In genomic region chr1:191348996-191349395, GRCm38 (mm10) we compare ENCODE assay signal across 16 mouse cellular contexts. TPM values are rescaled to one million over a fixed set of nuclear protein-coding genes. Genes with fewer than 3 reads are reported as not detected.
DNase-seq lines count a peak whose midpoint lies in the region; ATAC-seq and TF ChIP-seq lines count a peak whose summit lies in the region.
"Had no signal": no experiment of that assay in that cellular context is flagged by ENCODE, and none has a peak within 500 bp of the region (broad histone marks: within the 10 kb centered on the region; RNA-seq: fewer than 3 reads in every experiment).

No protein-coding gene starts in this region.

- H3K27me3 ChIP-seq in heart, embryonic 12.5 days (replicated peaks), result no peaks in the 10 kb centered on the region
- H3K27me3 ChIP-seq in liver, embryonic 11.5 days (replicated peaks; ENCODE audit: control insufficient read depth, insufficient read depth, low read length), result no peaks in the 10 kb centered on the region
- no peaks in the 10 kb centered on the region for H3K27me3 ChIP-seq in liver, postnatal 0 days (ENCODE audit: insufficient read depth, low read length)
- no peaks in the 10 kb centered on the region for H3K27me3 ChIP-seq in heart, embryonic 16.5 days (ENCODE audit: control insufficient read depth, insufficient read depth, low read length)
- no peaks in the 10 kb centered on the region for H3K27me3 ChIP-seq in liver, embryonic 13.5 days
- H3K27me3 ChIP-seq in thymus, adult 2 months (ENCODE audit: control insufficient read depth, insufficient read depth, low read length), result no peaks in the 10 kb centered on the region
- H3K27me3 ChIP-seq: hindbrain, embryonic 13.5 days; limb, embryonic 13.5 days; midbrain, embryonic 15.5 days had no signal

- H3K4me3 ChIP-seq in heart, embryonic 12.5 days, result no peak overlapping the region
- H3K4me3 ChIP-seq in liver, embryonic 11.5 days (ENCODE audit: low read depth, low read length), result no peak overlapping the region
- no peak overlapping the region for H3K4me3 ChIP-seq in liver, postnatal 0 days (ENCODE audit: low read depth, low read length)
- H3K4me3 ChIP-seq in heart, embryonic 16.5 days (ENCODE audit: low read length), result no peak overlapping the region
- H3K4me3 ChIP-seq in liver, embryonic 13.5 days (replicated peaks), result no peak overlapping the region
- no peak overlapping the region for H3K4me3 ChIP-seq in thymus, adult 2 months (ENCODE audit: control insufficient read depth, insufficient read depth, low read length)
- H3K4me3 ChIP-seq: hindbrain, embryonic 13.5 days; limb, embryonic 13.5 days; midbrain, embryonic 15.5 days had no signal

- TF ChIP-seq POLR2A in thymus, adult 2 months (IDR thresholded peaks at IDR 0.05; ENCODE audit: control insufficient read depth, extremely low read depth, insufficient read depth, low read length, poor library complexity), result no peak

- no peak for TF ChIP-seq EP300 in liver, postnatal 0 days (IDR thresholded peaks at IDR 0.05; ENCODE audit: low read depth)

- peak overlapping the region; percentile 69 for H3K27ac ChIP-seq in heart, embryonic 12.5 days (ENCODE audit: poor library complexity, severe bottlenecking)
- H3K27ac ChIP-seq in liver, embryonic 11.5 days (ENCODE audit: low read depth, low read length), result peak overlapping the region; percentile 48; the same call in 1 of the 2 replicates
- no peak overlapping the region for H3K27ac ChIP-seq in liver, postnatal 0 days (ENCODE audit: low read depth)
- H3K27ac ChIP-seq in heart, embryonic 16.5 days (ENCODE audit: low read length), result peak overlapping the region; percentile 58
- H3K27ac ChIP-seq in liver, embryonic 13.5 days, result no peak overlapping the region
- no peak overlapping the region for H3K27ac ChIP-seq in thymus, adult 2 months (ENCODE audit: control insufficient read depth, insufficient read depth, low read length)
- H3K27ac ChIP-seq: hindbrain, embryonic 13.5 days; limb, embryonic 13.5 days; midbrain, embryonic 15.5 days had no signal

- WGBS in heart, embryonic 12.5 days, result 6% methylated on average over 5 of the region's 5 CpGs
- 43% methylated on average over 5 of the region's 5 CpGs for WGBS in liver, embryonic 11.5 days
- WGBS in liver, postnatal 0 days (ENCODE audit: insufficient replicate concordance), result 57% methylated on average over 5 of the region's 5 CpGs
- WGBS in heart, embryonic 16.5 days, result 16% methylated on average over 5 of the region's 5 CpGs
- WGBS in liver, embryonic 13.5 days (ENCODE audit: insufficient replicate concordance), result 51% methylated on average over 5 of the region's 5 CpGs
- WGBS in thymus, adult 2 months, result 95% methylated on average over 5 of the region's 5 CpGs

- H3K4me1 ChIP-seq in heart, embryonic 12.5 days (replicated peaks), result peaks cover 27% of the 10 kb centered on the region
- H3K4me1 ChIP-seq in liver, embryonic 11.5 days (replicated peaks; ENCODE audit: control insufficient read depth, insufficient read depth, low read length), result no peaks in the 10 kb centered on the region; the same call in 1 of the 2 replicates
- H3K4me1 ChIP-seq in liver, postnatal 0 days (ENCODE audit: insufficient read depth), result no peaks in the 10 kb centered on the region
- peaks cover 18% of the 10 kb centered on the region for H3K4me1 ChIP-seq in heart, embryonic 16.5 days (ENCODE audit: control insufficient read depth, insufficient read depth, low read length)
- peaks cover 14% of the 10 kb centered on the region; the same call in 1 of the 2 replicates for H3K4me1 ChIP-seq in liver, embryonic 13.5 days (replicated peaks)
- no peaks in the 10 kb centered on the region for H3K4me1 ChIP-seq in thymus, adult 2 months (replicated peaks; ENCODE audit: control insufficient read depth, insufficient read depth, low read length)
- H3K4me1 ChIP-seq: hindbrain, embryonic 13.5 days; midbrain, embryonic 15.5 days had no signal

- no peak for DNase-seq in heart, adult 18-20 months
- no peak for DNase-seq in liver, embryonic 11.5 days (ENCODE audit: low spot score)
- no peak for DNase-seq in liver, postnatal 0 days
- no peak for DNase-seq in liver, embryonic 13.5 days
- DNase-seq in thymus, adult 2 months, result no peak
- no peak for DNase-seq in gastrocnemius, postnatal 36 days
- DNase-seq: cerebellum, adult 11-12 months; cerebellum, postnatal 36 days; gastrocnemius, postnatal 14 days; kidney, adult 8-10 months; right cerebral cortex, postnatal 25 days had no signal

- H3K9me3 ChIP-seq in heart, embryonic 12.5 days (replicated peaks), result no peaks in the 10 kb centered on the region
- H3K9me3 ChIP-seq in liver, embryonic 11.5 days (ENCODE audit: control insufficient read depth, low read length), result no peaks in the 10 kb centered on the region
- H3K9me3 ChIP-seq in liver, postnatal 0 days (ENCODE audit: low read length), result no peaks in the 10 kb centered on the region
- H3K9me3 ChIP-seq in heart, embryonic 16.5 days (replicated peaks; ENCODE audit: control insufficient read depth, low read length), result no peaks in the 10 kb centered on the region
- H3K9me3 ChIP-seq in liver, embryonic 13.5 days (replicated peaks), result no peaks in the 10 kb centered on the region
- H3K9me3 ChIP-seq: hindbrain, embryonic 13.5 days; limb, embryonic 13.5 days; midbrain, embryonic 15.5 days had no signal

- H3K4me2 ChIP-seq in heart, embryonic 12.5 days, result peak overlapping the region; percentile 29
- H3K4me2 ChIP-seq in liver, embryonic 11.5 days, result no peak overlapping the region
- H3K4me2 ChIP-seq in liver, postnatal 0 days (ENCODE audit: low read depth, low read length), result no peak overlapping the region
- H3K4me2 ChIP-seq in heart, embryonic 16.5 days (ENCODE audit: low read depth, low read length), result no peak overlapping the region
- H3K4me2 ChIP-seq in liver, embryonic 13.5 days, result no peak overlapping the region
- H3K4me2 ChIP-seq: hindbrain, embryonic 13.5 days; limb, embryonic 13.5 days; midbrain, embryonic 15.5 days had no signal

- ATAC-seq in heart, embryonic 12.5 days (ENCODE audit: insufficient number of reproducible peaks, low FRiP score), result 0 out of 2 replicates have a peak, but pooled peaks have one; percentile 69
- ATAC-seq in liver, embryonic 11.5 days (replicated peaks; ENCODE audit: low FRiP score), result peak; percentile 72
- ATAC-seq in liver, postnatal 0 days, result no peak
- peak; percentile 71; the same call in 1 of the 2 replicates for ATAC-seq in heart, embryonic 16.5 days (replicated peaks; ENCODE audit: extremely low read depth, insufficient read depth, low FRiP score)
- peak; percentile 70 for ATAC-seq in liver, embryonic 13.5 days (ENCODE audit: low read depth)
- ATAC-seq: midbrain, embryonic 15.5 days had no signal

- no peak for TF ChIP-seq CTCF in liver, postnatal 0 days (IDR thresholded peaks at IDR 0.05; ENCODE audit: low read depth)
- no peak for TF ChIP-seq CTCF in thymus, adult 2 months (IDR thresholded peaks at IDR 0.05; ENCODE audit: borderline replicate concordance, control insufficient read depth, extremely low read depth, insufficient read depth, low read length, poor library complexity)

- H3K36me3 ChIP-seq in heart, embryonic 12.5 days, result peaks cover 72% of the 10 kb centered on the region
- peaks cover 15% of the 10 kb centered on the region; the same call in 1 of the 2 replicates for H3K36me3 ChIP-seq in liver, embryonic 11.5 days (ENCODE audit: control insufficient read depth, insufficient read depth, low read length)
- peaks cover 47% of the 10 kb centered on the region for H3K36me3 ChIP-seq in liver, postnatal 0 days (replicated peaks; ENCODE audit: insufficient read depth, low read length)
- H3K36me3 ChIP-seq in heart, embryonic 16.5 days (ENCODE audit: control insufficient read depth, insufficient read depth), result peaks cover 21% of the 10 kb centered on the region
- peaks cover 87% of the 10 kb centered on the region for H3K36me3 ChIP-seq in liver, embryonic 13.5 days
- H3K36me3 ChIP-seq in thymus, adult 2 months (ENCODE audit: control insufficient read depth, insufficient read depth, low read length), result peaks cover 46% of the 10 kb centered on the region

- H3K9ac ChIP-seq in heart, embryonic 12.5 days, result no peak overlapping the region
- H3K9ac ChIP-seq in liver, embryonic 11.5 days (ENCODE audit: low read depth, low read length), result no peak overlapping the region
- no peak overlapping the region for H3K9ac ChIP-seq in liver, postnatal 0 days (replicated peaks)
- H3K9ac ChIP-seq in heart, embryonic 16.5 days (ENCODE audit: low read length), result no peak overlapping the region
- H3K9ac ChIP-seq in liver, embryonic 13.5 days, result no peak overlapping the region
- H3K9ac ChIP-seq: hindbrain, embryonic 13.5 days; limb, embryonic 13.5 days; midbrain, embryonic 15.5 days had no signal

- intact Hi-C loops in gastrocnemius, postnatal 36 days (cut with DNase I), result no loop called here

RNA-seq across cellular contexts. Expression of gene Tmem206, which starts 23.3 kb away (rescaled TPM):
- 16.6 and 18.1 TPM in 2 replicates for polyA plus RNA-seq in heart, embryonic 12.5 days (2016; fragmentation: Nextera tagmentation; extraction: Ambion mirVana)
- 1 to 10 TPM; 3.1 to 4.0 TPM for total RNA-seq in heart, adult 18-20 months (2021)
- 15.4 and 18.8 TPM in 2 replicates for polyA plus RNA-seq in liver, embryonic 11.5 days (2014; fragmentation: Nextera tagmentation; extraction: Ambion mirVana)
- polyA plus RNA-seq in liver, postnatal 0 days (2015; fragmentation: Nextera tagmentation; extraction: Ambion mirVana), result 3.8 and 4.4 TPM in 2 replicates
- 16.5 and 19.4 TPM in 2 replicates for polyA plus RNA-seq in heart, embryonic 16.5 days (2015; fragmentation: Nextera tagmentation; extraction: Ambion mirVana)
- polyA plus RNA-seq in liver, embryonic 13.5 days (2015; fragmentation: Nextera tagmentation; extraction: Ambion mirVana), result 6.8 and 10.1 TPM in 2 replicates
- polyA plus RNA-seq in thymus, adult 2 months (2012; rRNA removed), result 17.2 and 17.8 TPM in 2 replicates
- 1 to 10 TPM; 1.5 to 1.8 TPM for total RNA-seq in gastrocnemius, postnatal 36 days (2021)

RNA-seq across cellular contexts. Expression of gene Nenf, which starts 31.0 kb away (rescaled TPM):
- 103 and 105 TPM in 2 replicates for polyA plus RNA-seq in heart, embryonic 12.5 days (2016; fragmentation: Nextera tagmentation; extraction: Ambion mirVana)
- total RNA-seq in heart, adult 18-20 months (2021), result 100 to 1,000 TPM; 101 to 108 TPM
- polyA plus RNA-seq in liver, embryonic 11.5 days (2014; fragmentation: Nextera tagmentation; extraction: Ambion mirVana), result 53.6 and 56.4 TPM in 2 replicates
- polyA plus RNA-seq in liver, postnatal 0 days (2015; fragmentation: Nextera tagmentation; extraction: Ambion mirVana), result 36.6 and 37.0 TPM in 2 replicates
- polyA plus RNA-seq in heart, embryonic 16.5 days (2015; fragmentation: Nextera tagmentation; extraction: Ambion mirVana), result 112 and 114 TPM in 2 replicates
- 28.0 and 29.9 TPM in 2 replicates for polyA plus RNA-seq in liver, embryonic 13.5 days (2015; fragmentation: Nextera tagmentation; extraction: Ambion mirVana)
- 47.1 and 64.5 TPM in 2 replicates for polyA plus RNA-seq in thymus, adult 2 months (2012; rRNA removed)
- total RNA-seq in gastrocnemius, postnatal 36 days (2021), result 10 to 100 TPM; 55.2 to 61.5 TPM

RNA-seq across cellular contexts. Expression of gene Ppp2r5a, which starts 54.1 kb away (rescaled TPM):
- polyA plus RNA-seq in heart, embryonic 12.5 days (2016; fragmentation: Nextera tagmentation; extraction: Ambion mirVana), result 43.0 and 45.6 TPM in 2 replicates
- total RNA-seq in heart, adult 18-20 months (2021), result 100 to 1,000 TPM; 100 to 110 TPM
- polyA plus RNA-seq in liver, embryonic 11.5 days (2014; fragmentation: Nextera tagmentation; extraction: Ambion mirVana), result 32.4 and 39.9 TPM in 2 replicates
- 27.1 and 30.7 TPM in 2 replicates for polyA plus RNA-seq in liver, postnatal 0 days (2015; fragmentation: Nextera tagmentation; extraction: Ambion mirVana)
- 22.8 and 27.2 TPM in 2 replicates for polyA plus RNA-seq in heart, embryonic 16.5 days (2015; fragmentation: Nextera tagmentation; extraction: Ambion mirVana)
- polyA plus RNA-seq in liver, embryonic 13.5 days (2015; fragmentation: Nextera tagmentation; extraction: Ambion mirVana), result 13.6 and 15.6 TPM in 2 replicates
- polyA plus RNA-seq in thymus, adult 2 months (2012; rRNA removed), result 145 and 167 TPM in 2 replicates
- total RNA-seq in gastrocnemius, postnatal 36 days (2021), result 10 to 100 TPM; 63.7 to 67.8 TPM

Comparison
In these comparisons a context has a peak if more than half of its experiments do, and no peak if none do; other contexts are left out.
1. H3K27ac ChIP-seq: peak in heart, embryonic 12.5 days (single experiment), liver, embryonic 11.5 days (single experiment) and heart, embryonic 16.5 days (single experiment); none in liver, postnatal 0 days (single experiment), liver, embryonic 13.5 days (single experiment) and thymus, adult 2 months (single experiment).